Mouse (Mus musculus): ENCODE measurements around the gene Dnlz. TPM values are rescaled to one million over a fixed set of nuclear protein-coding genes. Genes with fewer than 3 reads are reported as not detected.

Gene Dnlz
- polyA plus RNA-seq, 1 experiment from 2014 or later, result 28.3 TPM

DNA sequence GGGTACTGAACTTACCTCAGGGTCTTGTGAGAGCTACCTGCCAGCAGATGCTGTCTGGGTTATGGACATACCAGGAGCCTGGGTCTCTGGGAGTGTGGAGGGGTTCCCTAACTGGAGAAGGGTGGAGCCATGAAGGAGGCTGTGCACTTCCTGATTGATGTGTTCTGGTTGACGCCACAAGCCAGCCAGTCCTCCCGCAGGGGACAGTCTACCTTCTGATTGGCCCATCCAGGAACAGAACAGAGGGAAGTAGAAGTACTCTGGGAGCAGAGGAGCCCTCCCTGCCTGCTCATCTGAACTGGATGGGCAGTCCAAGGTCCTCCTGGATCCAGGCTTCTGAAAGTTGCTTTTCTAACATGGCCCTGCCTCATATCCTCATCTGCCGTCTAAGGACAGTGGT lies 8.9 kb upstream of the Dnlz start, which contains the start of gene Card9:
Gene Card9 (minus strand): TSS at position 147 of the 400 bp plus-strand sequence.
- Histone ChIP-seq H3K27ac (no peak within 1 kb of the TSS), H3K27me3 (ENCODE audit: control insufficient read depth, insufficient read depth, low read length) (no peaks in the 10 kb centered on the region), H3K9ac (no peak within 1 kb of the TSS), H3K36me3 (replicated peaks; ENCODE audit: control insufficient read depth, insufficient read depth) (peaks cover 38% of the 10 kb centered on the region), H3K9me3 (ENCODE audit: control insufficient read depth, low read length) (no peaks in the 10 kb centered on the region), H3K4me1 (replicated peaks; ENCODE audit: control insufficient read depth, insufficient read depth, low read length) (no peaks in the 10 kb centered on the region), H3K4me3 (replicated peaks; ENCODE audit: low read length) (no peak within 1 kb of the TSS), H3K4me2 (replicated peaks) (no peak within 1 kb of the TSS)
- DNase-seq (ENCODE audit: low spot score) (no peak), ATAC-seq (ENCODE audit: low FRiP score) (no peak)
- 61% methylated on average over 3 of the region's 3 CpGs for WGBS

DNA sequence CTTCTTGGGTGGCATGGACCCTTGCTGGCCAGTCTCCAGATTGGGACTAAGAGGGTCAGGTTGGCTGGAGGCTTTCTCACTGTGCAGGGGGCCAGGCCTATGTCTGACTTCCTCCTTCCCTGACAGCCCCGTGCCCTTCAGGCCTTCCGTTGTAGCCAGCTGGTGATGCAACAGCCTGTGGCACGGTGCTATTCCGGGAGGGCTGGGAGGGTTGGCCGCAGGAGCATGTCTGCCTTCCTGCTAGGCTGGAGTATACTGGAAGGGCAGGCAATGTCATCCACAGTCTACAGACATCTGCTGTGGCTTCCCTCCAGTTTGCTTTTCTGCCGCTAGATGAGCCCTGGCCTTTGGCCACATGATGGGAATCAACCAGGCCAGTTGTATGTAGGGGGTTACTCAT lies 8.1 kb upstream of the Dnlz start:
- H3K27ac ChIP-seq, result no peak overlapping the region
- DNase-seq (ENCODE audit: low spot score), result no peak
- peaks cover 31% of the 10 kb centered on the region for H3K36me3 ChIP-seq (replicated peaks; ENCODE audit: control insufficient read depth, insufficient read depth)
- H3K4me1 ChIP-seq (replicated peaks; ENCODE audit: control insufficient read depth, insufficient read depth, low read length), result no peaks in the 10 kb centered on the region
- H3K4me3 ChIP-seq (replicated peaks; ENCODE audit: low read length), result no peak overlapping the region
- WGBS, result 88% methylated on average over 6 of the region's 6 CpGs
- no peaks in the 10 kb centered on the region for H3K27me3 ChIP-seq (ENCODE audit: control insufficient read depth, insufficient read depth, low read length)
- no peak overlapping the region for H3K4me2 ChIP-seq (replicated peaks)
- H3K9me3 ChIP-seq (ENCODE audit: control insufficient read depth, low read length), result no peaks in the 10 kb centered on the region
- no peak for ATAC-seq (ENCODE audit: low FRiP score)
- no peak overlapping the region for H3K9ac ChIP-seq

DNA sequence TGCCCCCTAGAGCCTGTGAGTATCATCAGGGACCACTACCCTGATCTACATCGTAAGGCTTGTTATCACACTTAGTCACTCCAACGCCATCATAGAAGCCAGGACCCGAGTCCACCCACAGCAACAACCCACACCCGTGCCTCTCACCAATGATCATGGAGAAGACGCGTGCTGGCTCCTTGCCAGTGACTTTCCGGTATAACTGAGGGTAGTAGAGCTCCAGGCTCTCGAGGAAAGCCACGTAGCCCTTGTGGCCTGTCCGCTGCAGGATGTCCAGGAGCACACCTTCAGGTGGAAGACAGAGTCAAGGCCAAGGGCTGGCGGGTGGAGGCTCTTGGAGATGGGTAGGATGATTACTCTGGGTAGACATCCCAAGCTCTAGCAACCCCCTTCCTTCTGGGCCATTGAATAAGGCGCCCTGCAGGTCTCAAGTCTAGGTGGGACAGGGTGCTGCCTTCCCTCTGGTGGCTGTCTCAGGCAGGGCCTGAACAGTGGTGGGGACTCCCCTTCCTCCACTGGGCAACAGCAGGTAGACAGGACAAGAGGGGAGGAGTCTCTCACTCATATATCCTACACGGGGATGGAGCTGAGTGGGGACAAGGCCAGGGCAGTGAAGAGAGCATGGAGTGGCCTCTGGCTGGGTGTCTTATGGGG lies 6.9 kb upstream of the Dnlz start:
- Histone ChIP-seq H3K4me3 (replicated peaks; ENCODE audit: low read length) (no peak overlapping the region), H3K9me3 (ENCODE audit: control insufficient read depth, low read length) (no peaks in the 10 kb centered on the region), H3K4me1 (replicated peaks; ENCODE audit: control insufficient read depth, insufficient read depth, low read length) (0 out of 2 replicates have a peak, but pooled peaks cover 1% of the 10 kb centered on the region), H3K9ac (no peak overlapping the region), H3K27me3 (ENCODE audit: control insufficient read depth, insufficient read depth, low read length) (no peaks in the 10 kb centered on the region), H3K27ac (no peak overlapping the region), H3K36me3 (replicated peaks; ENCODE audit: control insufficient read depth, insufficient read depth) (peaks cover 19% of the 10 kb centered on the region; the same call in 1 of the 2 replicates), H3K4me2 (replicated peaks) (no peak overlapping the region)
- ATAC-seq (ENCODE audit: low FRiP score), result no peak
- 93% methylated on average over 13 of the region's 13 CpGs for WGBS
- DNase-seq (ENCODE audit: low spot score), result no peak

DNA sequence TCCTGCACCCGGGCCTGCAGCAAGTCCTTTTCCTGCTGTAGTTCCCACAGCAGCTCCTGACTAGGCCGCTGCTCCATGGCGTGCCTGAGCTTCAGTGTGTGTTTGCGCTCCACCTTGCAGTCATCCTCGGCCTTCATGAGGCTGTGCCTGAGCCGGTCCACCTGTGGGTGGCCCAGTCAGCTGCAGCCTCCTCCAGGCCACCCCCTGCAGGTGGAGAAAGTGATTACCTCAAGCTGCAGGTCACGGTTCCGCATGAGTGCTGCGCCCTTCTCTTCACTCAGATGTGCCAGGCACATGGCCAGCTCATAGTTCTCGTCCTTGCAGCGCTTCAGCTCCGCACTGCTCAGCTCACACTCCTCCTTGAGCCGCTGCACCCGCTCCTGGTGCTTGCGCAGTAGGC lies 5.6 kb upstream of the Dnlz start:
- no peak overlapping the region for H3K4me3 ChIP-seq (replicated peaks; ENCODE audit: low read length)
- 0 out of 2 replicates have a peak, but pooled peaks cover 8% of the 10 kb centered on the region for H3K36me3 ChIP-seq (replicated peaks; ENCODE audit: control insufficient read depth, insufficient read depth)
- H3K9me3 ChIP-seq (ENCODE audit: control insufficient read depth, low read length), result no peaks in the 10 kb centered on the region
- H3K27me3 ChIP-seq (ENCODE audit: control insufficient read depth, insufficient read depth, low read length), result no peaks in the 10 kb centered on the region
- ATAC-seq (ENCODE audit: low FRiP score) (no peak), DNase-seq (ENCODE audit: low spot score) (no peak)
- H3K27ac ChIP-seq, result no peak overlapping the region
- peaks cover 13% of the 10 kb centered on the region for H3K4me1 ChIP-seq (replicated peaks; ENCODE audit: control insufficient read depth, insufficient read depth, low read length)
- 59% methylated on average over 15 of the region's 15 CpGs for WGBS
- H3K9ac ChIP-seq, result no peak overlapping the region
- H3K4me2 ChIP-seq (replicated peaks), result no peak overlapping the region

DNA sequence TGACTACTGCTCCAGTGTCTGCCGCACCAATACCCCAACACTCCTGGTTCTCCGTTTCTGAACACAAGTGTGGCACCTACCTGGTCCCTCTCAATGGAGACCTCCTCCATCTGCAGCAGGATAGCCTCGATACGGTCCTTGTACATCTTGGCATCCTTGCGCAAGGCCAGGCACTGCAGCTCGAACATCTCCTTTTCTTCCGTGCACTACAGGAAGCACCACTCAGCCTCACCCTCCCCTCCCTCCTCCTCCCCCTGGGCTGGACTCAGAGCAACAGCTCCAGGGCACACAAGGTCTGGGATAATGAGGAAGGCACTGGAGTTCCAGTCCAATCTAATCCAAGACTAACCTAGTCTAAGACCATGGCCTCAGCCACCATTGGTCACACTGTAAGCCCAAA lies 4.8 kb upstream of the Dnlz start:
- H3K36me3 ChIP-seq (replicated peaks; ENCODE audit: control insufficient read depth, insufficient read depth), result 0 out of 2 replicates have a peak, but pooled peaks cover 2% of the 10 kb centered on the region
- no peaks in the 10 kb centered on the region for H3K9me3 ChIP-seq (ENCODE audit: control insufficient read depth, low read length)
- no peak for DNase-seq (ENCODE audit: low spot score)
- no peak overlapping the region for H3K9ac ChIP-seq
- H3K4me2 ChIP-seq (replicated peaks), result no peak overlapping the region
- no peak overlapping the region for H3K4me3 ChIP-seq (replicated peaks; ENCODE audit: low read length)
- no peak for ATAC-seq (ENCODE audit: low FRiP score)
- no peaks in the 10 kb centered on the region for H3K27me3 ChIP-seq (ENCODE audit: control insufficient read depth, insufficient read depth, low read length)
- 77% methylated on average over 7 of the region's 7 CpGs for WGBS
- H3K27ac ChIP-seq, result no peak overlapping the region
- peaks cover 13% of the 10 kb centered on the region for H3K4me1 ChIP-seq (replicated peaks; ENCODE audit: control insufficient read depth, insufficient read depth, low read length)

DNA sequence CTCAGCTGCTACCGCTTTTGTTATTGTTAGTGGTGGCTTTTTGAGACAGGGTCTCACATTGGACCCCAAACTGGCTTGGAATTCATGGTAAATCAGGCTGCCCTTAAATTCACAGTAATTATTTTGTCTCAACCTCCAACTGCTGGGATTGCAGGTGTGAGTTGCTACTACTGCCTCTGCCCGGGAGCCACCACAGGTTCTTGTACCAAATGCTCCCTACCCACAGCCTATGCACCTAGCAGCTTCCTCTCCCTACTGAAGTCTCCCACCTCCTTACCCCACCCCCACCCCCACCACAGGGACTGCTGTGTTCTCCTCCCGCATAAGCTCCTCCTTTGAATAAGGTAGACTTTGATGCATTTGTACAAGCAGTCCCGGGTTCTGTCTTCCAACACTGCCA lies 4.3 kb upstream of the Dnlz start:
- Histone ChIP-seq H3K36me3 (replicated peaks; ENCODE audit: control insufficient read depth, insufficient read depth) (no peaks in the 10 kb centered on the region), H3K27me3 (ENCODE audit: control insufficient read depth, insufficient read depth, low read length) (no peaks in the 10 kb centered on the region), H3K9me3 (ENCODE audit: control insufficient read depth, low read length) (no peaks in the 10 kb centered on the region), H3K4me3 (replicated peaks; ENCODE audit: low read length) (no peak overlapping the region), H3K9ac (no peak overlapping the region), H3K4me1 (replicated peaks; ENCODE audit: control insufficient read depth, insufficient read depth, low read length) (peaks cover 13% of the 10 kb centered on the region), H3K4me2 (replicated peaks) (no peak overlapping the region), H3K27ac (no peak overlapping the region)
- 88% methylated on average over 4 of the region's 4 CpGs for WGBS
- DNase-seq (ENCODE audit: low spot score) (no peak), ATAC-seq (ENCODE audit: low FRiP score) (no peak)

DNA sequence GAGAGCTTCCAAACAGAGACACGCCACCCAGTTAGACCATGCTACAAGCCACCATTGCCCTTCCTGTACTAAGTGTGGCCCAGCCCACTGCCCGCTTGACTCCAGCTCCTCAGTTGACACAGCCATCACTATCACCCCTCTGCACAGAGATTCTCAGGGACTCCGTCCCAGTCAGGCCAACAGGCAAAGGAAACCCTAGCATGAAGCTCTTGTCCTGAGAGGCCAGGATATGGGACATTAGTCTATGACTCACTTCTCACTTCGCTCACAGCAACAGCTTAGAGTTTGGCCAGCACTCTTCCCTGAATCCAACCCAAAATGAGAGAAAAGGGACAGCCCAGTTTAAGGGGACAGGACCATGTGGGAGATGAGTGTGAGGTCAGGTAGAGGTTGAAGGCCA lies 2.5 kb upstream of the Dnlz start:
- Histone ChIP-seq H3K27ac (no peak overlapping the region), H3K4me3 (replicated peaks; ENCODE audit: low read length) (no peak overlapping the region), H3K4me1 (replicated peaks; ENCODE audit: control insufficient read depth, insufficient read depth, low read length) (peaks cover 21% of the 10 kb centered on the region), H3K36me3 (replicated peaks; ENCODE audit: control insufficient read depth, insufficient read depth) (peaks cover 8% of the 10 kb centered on the region), H3K9ac (no peak overlapping the region), H3K27me3 (ENCODE audit: control insufficient read depth, insufficient read depth, low read length) (no peaks in the 10 kb centered on the region), H3K4me2 (replicated peaks) (no peak overlapping the region), H3K9me3 (ENCODE audit: control insufficient read depth, low read length) (no peaks in the 10 kb centered on the region)
- WGBS, result 89% methylated on average over 4 of the region's 4 CpGs
- DNase-seq (ENCODE audit: low spot score), result no peak
- no peak for ATAC-seq (ENCODE audit: low FRiP score)

DNA sequence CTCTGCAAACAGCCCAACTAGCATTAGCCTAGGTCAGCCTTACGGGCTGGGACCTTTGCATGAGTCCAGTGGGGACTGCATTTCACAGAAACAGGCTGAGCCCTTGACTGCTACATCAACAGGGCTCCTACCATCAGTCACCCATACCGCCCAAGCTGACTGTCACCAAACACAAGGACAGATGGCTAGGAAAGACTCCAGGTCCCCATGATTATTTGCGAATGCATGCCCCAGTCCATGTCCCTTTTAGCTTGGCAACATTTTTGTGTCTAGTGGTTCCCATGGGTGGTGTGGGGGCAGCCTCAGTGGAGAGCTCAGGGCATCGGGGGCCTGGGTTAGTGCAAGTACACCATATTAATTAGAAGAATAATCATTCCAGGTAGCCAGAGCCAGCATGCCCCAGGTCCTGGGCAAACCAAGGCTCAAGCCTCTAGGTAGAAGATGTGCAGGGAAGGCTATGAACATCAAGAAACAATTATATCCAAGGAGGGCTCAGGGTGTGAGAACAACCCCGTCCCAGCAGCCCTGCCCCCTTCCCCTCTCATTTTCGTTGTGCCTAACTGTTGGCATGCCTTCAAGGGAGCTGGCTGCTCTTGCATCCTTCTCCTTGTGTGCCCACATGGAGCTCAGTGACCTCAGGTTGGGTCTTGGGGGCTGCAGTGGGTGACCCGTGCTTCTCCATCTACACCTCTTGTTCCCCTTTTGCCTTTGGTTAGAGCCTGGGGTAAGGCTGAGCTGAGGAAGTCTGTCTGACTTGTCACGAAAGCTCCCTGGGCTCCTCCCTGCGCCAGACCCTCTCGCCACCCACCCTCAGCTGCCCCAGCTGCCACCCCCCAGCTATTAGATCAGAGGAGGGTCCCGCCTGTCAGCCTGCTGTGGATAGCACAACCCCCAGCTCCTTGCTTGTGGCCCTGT lies 1.4 kb upstream of the Dnlz start:
- Histone ChIP-seq H3K9me3 (ENCODE audit: control insufficient read depth, low read length) (no peaks in the 10 kb centered on the region), H3K27me3 (ENCODE audit: control insufficient read depth, insufficient read depth, low read length) (no peaks in the 10 kb centered on the region), H3K36me3 (replicated peaks; ENCODE audit: control insufficient read depth, insufficient read depth) (peaks cover 19% of the 10 kb centered on the region), H3K4me1 (replicated peaks; ENCODE audit: control insufficient read depth, insufficient read depth, low read length) (peaks cover 21% of the 10 kb centered on the region), H3K27ac (peak overlapping the region; percentile 90; the same call in 1 of the 2 replicates), H3K4me3 (replicated peaks; ENCODE audit: low read length) (peak overlapping the region; percentile 68), H3K9ac (peak overlapping the region; percentile 98), H3K4me2 (replicated peaks) (peak overlapping the region; percentile 76)
- DNase-seq (ENCODE audit: low spot score), result no peak
- 91% methylated on average over 11 of the region's 11 CpGs for WGBS
- ATAC-seq (ENCODE audit: low FRiP score), result no peak

DNA sequence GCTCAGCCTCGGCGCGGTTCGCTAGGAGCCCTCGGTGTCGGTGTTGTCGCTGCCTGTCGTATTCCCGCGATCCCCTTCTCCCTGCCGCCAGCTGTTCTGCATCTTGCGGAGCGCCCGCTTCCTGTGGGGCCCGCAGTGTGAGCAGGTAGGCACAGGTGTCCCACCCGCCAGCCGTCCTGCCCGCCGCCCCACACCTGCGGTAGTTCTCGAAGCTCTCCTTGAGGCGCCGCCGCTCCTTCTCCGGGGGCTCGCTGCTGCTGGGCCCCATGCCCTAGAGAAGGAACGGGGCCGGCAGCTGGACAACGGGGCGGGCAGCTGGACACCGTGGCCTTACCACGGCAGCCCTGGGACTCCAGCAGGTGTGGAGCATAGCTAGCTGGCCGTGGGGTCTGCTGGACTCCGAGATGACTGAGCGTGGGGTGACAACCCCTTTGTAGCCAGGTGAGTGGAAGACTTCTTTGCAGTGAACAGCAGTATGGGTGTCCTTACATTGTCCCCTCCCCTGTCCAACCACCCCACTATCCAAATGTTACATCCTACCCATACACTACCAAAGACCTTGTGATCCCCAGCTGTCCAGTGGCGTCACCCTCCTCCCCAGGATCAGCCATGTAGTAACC lies 491 bp upstream of the Dnlz start:
- Histone ChIP-seq H3K27me3 (ENCODE audit: control insufficient read depth, insufficient read depth, low read length) (no peaks in the 10 kb centered on the region), H3K4me3 (replicated peaks; ENCODE audit: low read length) (peak overlapping the region; percentile 68), H3K9me3 (ENCODE audit: control insufficient read depth, low read length) (no peaks in the 10 kb centered on the region), H3K4me1 (replicated peaks; ENCODE audit: control insufficient read depth, insufficient read depth, low read length) (peaks cover 21% of the 10 kb centered on the region), H3K4me2 (replicated peaks) (peak overlapping the region; percentile 76), H3K27ac (peak overlapping the region; percentile 90), H3K9ac (peak overlapping the region; percentile 98), H3K36me3 (replicated peaks; ENCODE audit: control insufficient read depth, insufficient read depth) (peaks cover 28% of the 10 kb centered on the region)
- ATAC-seq (ENCODE audit: low FRiP score), result peak; percentile 29; the same call in 1 of the 2 replicates
- no peak for DNase-seq (ENCODE audit: low spot score)
- WGBS, result 1% methylated on average over 36 of the region's 36 CpGs

Data from hindbrain, embryonic 14.5 days (tissue).